Mouse (Mus musculus) kidney, postnatal 0 days (tissue): Measurements from ENCODE around the gene Gpm6b. TPM values are rescaled to one million over a fixed set of nuclear protein-coding genes. Genes with fewer than 3 reads are reported as not detected.

Source experiments
- ATAC-seq: fragments of 200-750 bp; cut with Nextera tagmentation; replicated peaks from 2 replicates; pipeline ENCODE4 v1.8.0; 2017; ENCODE audit warnings: low read depth, moderate number of reproducible peaks, moderate TSS enrichment, moderate library complexity; ENCODE audit not compliant: low FRiP score
- DNase-seq: peaks from one replicate; pipeline ENCODE4 v3.0.0-alpha.2; 2016; ENCODE audit warnings: low spot score
- H3K27ac ChIP-seq: fragments of 300-500 bp; sonication (generic); 2 replicates; pipeline ENCODE4 v1.5.1; 2014; ENCODE audit warnings: mild to moderate bottlenecking
- H3K27me3 ChIP-seq: fragments of 300-500 bp; sonication (generic); 2 replicates; pipeline ENCODE4 v1.6.1; 2014; ENCODE audit warnings: low read length, mixed read lengths; ENCODE audit not compliant: insufficient read depth
- H3K36me3 ChIP-seq: fragments of 300-500 bp; sonication (generic); 2 replicates; pipeline ENCODE4 v1.6.1; 2014; ENCODE audit warnings: low read length, mixed read lengths; ENCODE audit not compliant: insufficient read depth
- H3K4me1 ChIP-seq: fragments of 300-500 bp; sonication (generic); replicated peaks from 2 replicates; pipeline ENCODE4 v1.6.1; 2014; ENCODE audit warnings: antibody characterized with exemption, low read length, mixed read lengths; ENCODE audit not compliant: insufficient read depth
- H3K4me2 ChIP-seq: fragments of 300-500 bp; sonication (generic); 2 replicates; pipeline ENCODE4 v1.6.1; 2014; ENCODE audit warnings: mild to moderate bottlenecking, low read length, moderate library complexity, mixed read lengths
- H3K4me3 ChIP-seq: fragments of 300-500 bp; sonication (generic); replicated peaks from 2 replicates; pipeline ENCODE4 v1.5.1; 2014; ENCODE audit warnings: low read depth, low read length
- H3K9ac ChIP-seq: fragments of 300-500 bp; sonication (generic); 2 replicates; pipeline ENCODE4 v1.6.1; 2014; ENCODE audit warnings: low read depth, low read length
- H3K9me3 ChIP-seq: fragments of 300-500 bp; sonication (generic); replicated peaks from 2 replicates; pipeline ENCODE4 v1.6.1; 2016; ENCODE audit warnings: low read length, inconsistent platforms, mixed read lengths
- CTCF ChIP-seq: IDR thresholded peaks from 2 replicates; pipeline ENCODE4 v1.5.1; 2016; ENCODE audit warnings: antibody characterized with exemption, low read depth, mild to moderate bottlenecking, moderate library complexity
- WGBS: fragments of 180-500 bp; shearing (Covaris S2); extraction: QIAGEN DNeasy Blood & Tissue Kit; methylation state at CpG from one replicate; pipeline ENCODE4 v1.1.7; 2014; 5-methylcytosine and 5-hydroxymethylcytosine counted together
- polyA plus RNA-seq: library from polyadenylated mRNA; unstranded; fragments of >200 nt; fragmentation: Nextera tagmentation; extraction: Ambion mirVana; gene quantifications from 2 replicates; pipeline ENCODE4 v1.2.1, GENCODE M21; 2015

Gpm6b gene
- polyA plus RNA-seq, 1 experiment from 2014 or later: 16.9 TPM

DNA sequence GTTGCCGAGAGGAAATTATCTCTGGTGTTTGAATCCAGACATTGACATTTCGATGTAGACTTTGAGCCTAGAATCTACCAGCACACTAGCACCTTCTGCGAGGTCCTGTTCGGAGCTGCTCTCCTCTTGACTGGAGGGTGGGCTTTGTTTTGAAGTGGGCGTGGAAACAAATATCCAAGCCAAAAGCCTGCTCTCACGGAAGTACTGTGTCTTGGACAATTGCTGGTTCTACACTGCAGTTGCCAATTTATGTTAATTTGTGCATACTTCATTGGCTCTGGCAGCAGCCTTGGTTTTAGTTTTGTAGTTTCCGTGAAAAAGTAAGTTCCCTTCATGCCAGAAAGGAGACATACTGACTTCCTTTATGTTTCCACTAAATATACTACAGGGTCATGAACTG is 2.0 kb downstream of the Gpm6b start:
- Histone ChIP-seq H3K4me1 (no peaks in the 10 kb centered on the region), H3K36me3 (no peaks in the 10 kb centered on the region), H3K27me3 (0 out of 2 replicates have a peak, but pooled peaks cover 3% of the 10 kb centered on the region), H3K9ac (no peak overlapping the region), H3K4me2 (no peak overlapping the region), H3K4me3 (no peak overlapping the region), H3K9me3 (no peaks in the 10 kb centered on the region), H3K27ac (no peak overlapping the region)
- DNase-seq: no peak
- 62% methylated on average over 7 of the region's 7 CpGs for WGBS
- no peak for TF ChIP-seq CTCF
- no peak for ATAC-seq

DNA sequence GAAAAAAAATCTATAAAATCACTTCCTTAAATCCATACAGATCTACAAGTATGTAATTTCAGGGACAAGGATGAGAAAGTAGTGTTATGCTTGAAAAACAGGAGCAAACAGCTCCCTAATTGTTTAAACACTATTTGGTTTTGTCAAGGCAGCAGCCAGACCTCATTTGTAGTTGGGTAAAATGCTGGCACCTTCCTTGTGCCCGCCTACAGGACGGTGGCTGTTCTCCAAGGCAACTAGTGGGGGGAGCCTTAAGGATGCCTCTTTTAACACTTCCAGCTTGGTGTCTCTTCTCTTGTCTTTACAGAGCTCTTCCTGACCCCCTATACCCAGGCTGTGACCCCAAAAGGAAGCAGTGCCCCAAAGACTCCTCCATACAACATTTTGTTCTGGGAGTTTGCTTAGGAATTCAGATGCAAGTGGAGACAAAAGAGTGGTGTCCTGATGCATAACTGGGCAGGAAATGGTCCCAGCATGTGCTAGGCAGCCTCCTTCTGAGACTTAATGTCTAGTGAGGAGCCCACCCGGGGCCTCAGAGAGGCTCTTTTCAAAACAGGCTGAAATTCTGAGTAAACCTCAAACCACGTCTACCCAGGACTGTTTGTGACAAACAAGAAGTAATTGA is 4.7 kb downstream of the Gpm6b start:
- Histone ChIP-seq H3K9me3 (no peaks in the 10 kb centered on the region), H3K9ac (no peak overlapping the region), H3K4me3 (no peak overlapping the region), H3K4me1 (no peaks in the 10 kb centered on the region), H3K4me2 (no peak overlapping the region), H3K27me3 (0 out of 2 replicates have a peak, but pooled peaks cover 3% of the 10 kb centered on the region), H3K27ac (no peak overlapping the region), H3K36me3 (no peaks in the 10 kb centered on the region)
- TF ChIP-seq CTCF: no peak
- WGBS: 72% methylated on average over 4 of the region's 4 CpGs
- DNase-seq (no peak), ATAC-seq (no peak)

DNA sequence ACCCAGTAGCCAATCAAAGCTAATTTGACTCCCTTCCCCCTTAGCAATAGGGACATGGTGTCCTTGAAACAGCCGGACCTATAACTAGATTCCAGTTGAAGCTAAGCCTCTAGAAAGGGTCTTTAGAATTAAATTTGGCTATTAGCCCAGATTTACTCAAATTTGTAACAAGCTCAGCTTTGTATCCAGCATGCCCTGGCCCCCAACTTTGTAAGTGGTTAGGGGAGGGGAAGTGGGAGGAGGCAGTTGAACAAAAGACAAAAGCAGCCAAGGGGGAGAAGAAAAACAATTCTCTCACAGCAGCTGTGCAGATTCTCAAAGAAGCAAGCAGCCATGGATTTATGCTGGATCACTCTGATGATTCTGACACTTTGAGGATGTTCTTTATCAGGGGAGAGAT is 32.8 kb downstream of the Gpm6b start:
- Histone ChIP-seq H3K36me3 (no peaks in the 10 kb centered on the region), H3K4me2 (no peak overlapping the region), H3K27ac (no peak overlapping the region), H3K4me3 (no peak overlapping the region), H3K27me3 (no peaks in the 10 kb centered on the region), H3K9me3 (no peaks in the 10 kb centered on the region), H3K9ac (no peak overlapping the region), H3K4me1 (no peaks in the 10 kb centered on the region)
- no peak for ATAC-seq
- DNase-seq: peak; percentile 17
- no peak for TF ChIP-seq CTCF
- 40% methylated on average over 1 of the region's 1 CpGs for WGBS

DNA sequence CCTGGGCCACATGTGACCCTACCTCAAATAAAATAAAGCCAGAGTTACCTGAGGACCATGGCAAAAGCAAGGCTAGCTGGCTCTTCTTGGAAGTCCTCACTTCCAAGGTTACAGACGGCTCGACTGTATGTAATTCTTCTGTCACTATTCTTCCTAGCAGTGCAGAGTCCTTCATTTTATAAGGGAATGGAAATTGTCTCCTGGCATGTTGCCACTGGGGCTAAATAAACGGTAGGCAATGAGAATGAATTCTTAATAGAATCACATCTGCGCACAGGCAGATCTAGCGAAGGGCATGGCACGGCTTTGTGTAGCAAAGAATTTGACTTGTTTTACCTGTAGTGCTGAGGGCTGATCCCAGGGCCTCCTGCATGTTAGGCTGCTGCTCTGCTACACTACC is 33.9 kb downstream of the Gpm6b start:
- H3K27ac ChIP-seq: no peak overlapping the region
- H3K27me3 ChIP-seq: no peaks in the 10 kb centered on the region
- 80% methylated on average over 6 of the region's 6 CpGs for WGBS
- H3K4me1 ChIP-seq: no peaks in the 10 kb centered on the region
- DNase-seq: no peak
- ATAC-seq: no peak
- no peak overlapping the region for H3K9ac ChIP-seq
- TF ChIP-seq CTCF: no peak
- H3K36me3 ChIP-seq: no peaks in the 10 kb centered on the region
- H3K9me3 ChIP-seq: no peaks in the 10 kb centered on the region
- H3K4me3 ChIP-seq: no peak overlapping the region
- H3K4me2 ChIP-seq: no peak overlapping the region

DNA sequence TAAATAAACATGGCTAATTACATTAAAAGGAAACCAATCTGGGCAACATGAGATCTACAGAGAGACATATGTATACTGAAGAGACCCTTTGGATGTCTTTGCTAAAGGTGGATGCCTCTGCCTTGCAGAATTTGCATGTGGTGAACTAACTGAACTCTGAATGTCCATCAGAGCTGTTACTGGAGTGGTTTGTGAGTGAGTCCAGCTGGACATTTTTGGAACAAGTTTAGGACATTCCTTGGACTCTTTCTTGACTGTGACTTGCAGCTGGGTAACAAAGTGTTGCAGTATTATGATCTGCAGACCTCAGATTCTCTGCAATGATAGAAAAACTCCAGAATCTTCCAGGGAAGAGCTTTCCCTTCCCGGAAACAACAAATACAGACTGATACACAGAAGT is 41.1 kb downstream of the Gpm6b start:
- ATAC-seq (no peak), DNase-seq (peak; percentile 28)
- TF ChIP-seq CTCF: no peak
- Histone ChIP-seq H3K27ac (no peak overlapping the region), H3K36me3 (no peaks in the 10 kb centered on the region), H3K9me3 (no peaks in the 10 kb centered on the region), H3K4me1 (no peaks in the 10 kb centered on the region), H3K9ac (no peak overlapping the region), H3K4me3 (no peak overlapping the region), H3K27me3 (no peaks in the 10 kb centered on the region), H3K4me2 (no peak overlapping the region)
- WGBS: 83% methylated on average over 1 of the region's 1 CpGs

DNA sequence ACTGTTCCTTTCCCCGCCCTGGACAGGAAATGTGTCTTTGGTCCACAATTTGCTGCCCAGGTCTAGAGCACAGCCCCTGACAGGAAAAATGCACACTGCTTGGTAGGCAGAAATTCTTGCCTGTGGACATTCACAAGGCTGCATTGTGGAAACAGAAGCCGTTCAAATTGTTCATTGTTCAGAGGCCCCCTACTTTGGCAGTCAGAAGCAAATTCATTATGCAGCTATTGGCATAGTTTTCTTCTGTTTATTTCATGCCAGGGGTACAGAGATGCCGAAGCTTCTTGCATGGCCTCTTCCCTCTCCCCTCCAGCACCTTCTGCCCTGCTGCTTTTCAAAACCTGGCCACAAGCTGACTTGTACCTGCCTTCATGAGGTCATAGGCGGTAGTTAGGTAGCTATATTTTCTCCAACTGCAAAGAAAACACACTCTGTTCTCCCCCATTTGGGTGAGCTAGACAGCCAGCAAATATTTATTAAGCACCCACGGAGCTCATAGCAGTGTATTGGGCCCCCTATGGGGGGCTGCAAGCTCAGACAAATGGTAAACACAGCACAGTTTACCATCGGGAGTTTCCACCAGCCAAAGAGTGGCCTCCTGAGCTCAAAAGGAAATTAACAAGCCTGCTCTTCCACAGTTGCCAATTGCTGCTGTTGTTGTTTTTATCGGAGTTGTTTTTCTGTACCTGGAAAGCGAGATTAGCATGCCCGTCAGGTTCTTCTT is 48.2 kb downstream of the Gpm6b start:
- no peak for TF ChIP-seq CTCF
- 58% methylated on average over 9 of the region's 9 CpGs for WGBS
- H3K27ac ChIP-seq: no peak overlapping the region
- H3K27me3 ChIP-seq: no peaks in the 10 kb centered on the region
- DNase-seq (no peak), ATAC-seq (no peak)
- H3K9ac ChIP-seq: no peak overlapping the region
- H3K4me1 ChIP-seq: no peaks in the 10 kb centered on the region
- H3K9me3 ChIP-seq: no peaks in the 10 kb centered on the region
- H3K4me3 ChIP-seq: no peak overlapping the region
- no peaks in the 10 kb centered on the region for H3K36me3 ChIP-seq
- H3K4me2 ChIP-seq: no peak overlapping the region
